Mouse (Mus musculus) embryonic stem cell, embryonic (primary cell): ENCODE data around the gene Sox10.

Experiments used
- CTCF ChIA-PET, 4 experiments: fragments of 300-600 bp in 2 of 4; fragments of 350-600 bp in 2 of 4; sonication (Branson Sonifier 250); formaldehyde crosslinking; loops; one replicate each; lab custom pipeline; 2022; ENCODE audit warnings: inconsistent platforms in 2 of 4; lab: Charles Lee
- POLR2A ChIA-PET, 4 experiments: fragments of 300-600 bp in 2 of 4; fragments of 350-600 bp in 2 of 4; sonication (Branson Sonifier 250); formaldehyde crosslinking; loops; one replicate each; lab custom pipeline; 2022; ENCODE audit warnings: antibody characterized with exemption in 4 of 4, inconsistent platforms in 1 of 4; lab: Charles Lee

Gene Sox10

GRCm38 (mm10) chr15:79119491-79119890 is 45.5 kb downstream of the Sox10 start:
- ChIA-PET POLR2A (interaction anchor here in 2 of 4 experiments (0.8 to 4.2 kb wide), 16 partner anchors 9 to 172 kb away, joined by 3 to 18 read pairs (median 4); partner anchors contain the start of genes 1700088E04Rik (in 1 of the 2), Micall1 (in 1 of the 2) and Triobp (in 1 of the 2)), CTCF (interaction anchor here in 3 of 4 experiments (0.6 to 4.6 kb wide), 6 partner anchors 8 to 123 kb away, joined by 3 to 33 read pairs (median 3); no protein-coding TSS in a partner anchor)

GRCm38 (mm10) chr15:79115276-79115675 is 49.8 kb downstream of the Sox10 start:
- POLR2A ChIA-PET, result interaction anchor here in 2 of 4 experiments (0.6 to 3.2 kb wide), 2 partner anchors 11 to 20 kb away, joined by 3 to 13 read pairs; no protein-coding TSS in a partner anchor
- CTCF ChIA-PET, result interaction anchor here in 2 of 4 experiments (1.2 to 2.4 kb wide), 3 partner anchors 12 to 13 kb away, joined by 3 to 7 read pairs (median 4); no protein-coding TSS in a partner anchor

- ChIA-PET POLR2A (interaction anchor here in 1 of 4 experiments (2.0 to 2.2 kb wide), 2 partner anchors 12 to 50 kb away, joined by 4 to 10 read pairs; no protein-coding TSS in a partner anchor), CTCF (no interaction called here)
Observed at GRCm38 (mm10) chr15:79111774-79112173, 53.3 kb downstream of the Sox10 start.

GRCm38 (mm10) chr15:79110528-79110927 is 54.5 kb downstream of the Sox10 start:
- CTCF ChIA-PET, result interaction anchor here in 1 of 4 experiments (1.1 to 1.8 kb wide), 4 partner anchors 16 to 38 kb away, joined by 3 to 8 read pairs (median 4); no protein-coding TSS in a partner anchor
- POLR2A ChIA-PET, result interaction anchor here in 2 of 4 experiments (1.0 to 3.2 kb wide), 13 partner anchors 9 to 51 kb away, joined by 3 to 18 read pairs (median 4); partner anchors contain the start of gene Eif3l (in 1 of the 2)

GRCm38 (mm10) chr15:79110031-79110430 is 55.0 kb downstream of the Sox10 start:
- ChIA-PET POLR2A (interaction anchor here in 2 of 4 experiments (0.9 to 3.2 kb wide), 15 partner anchors 9 to 51 kb away, joined by 3 to 18 read pairs (median 4); partner anchors contain the start of gene Eif3l (in 1 of the 2)), CTCF (interaction anchor here in 2 of 4 experiments (1.0 to 2.4 kb wide), 6 partner anchors 11 to 38 kb away, joined by 3 to 16 read pairs (median 4); no protein-coding TSS in a partner anchor)

- ChIA-PET CTCF (interaction anchor here in 2 of 4 experiments (1.0 to 2.4 kb wide), 6 partner anchors 12 to 39 kb away, joined by 3 to 16 read pairs (median 4); no protein-coding TSS in a partner anchor), POLR2A (interaction anchor here in 3 of 4 experiments (0.9 to 3.2 kb wide), 22 partner anchors 10 to 182 kb away, joined by 3 to 18 read pairs (median 4); partner anchors contain the start of genes 1700088E04Rik (in 1 of the 3), Ankrd54 (in 1 of the 3), Eif3l (in 1 of the 3) and Polr2f (in 1 of the 3))
Observed at GRCm38 (mm10) chr15:79109321-79109934, 55.6 kb downstream of the Sox10 start.

- ChIA-PET POLR2A (interaction anchor here (0.5 to 3.2 kb wide), 24 partner anchors 9 to 244 kb away, joined by 3 to 18 read pairs (median 4); partner anchors contain the start of genes 1700088E04Rik (in 1 of the 4), Ankrd54 (in 1 of the 4), Eif3l (in 1 of the 4) and H1f0 (in 1 of the 4)), CTCF (interaction anchor here in 2 of 4 experiments (0.8 to 2.4 kb wide), 5 partner anchors 9 to 40 kb away, joined by 3 to 16 read pairs (median 4); no protein-coding TSS in a partner anchor)
Observed at GRCm38 (mm10) chr15:79108421-79109320, 56.4 kb downstream of the Sox10 start, which contains the start of gene Micall1. Gene Micall1 (plus strand): TSS chr15:79108898.

GRCm38 (mm10) chr15:79107966-79108365 is 57.1 kb downstream of the Sox10 start:
- CTCF ChIA-PET, result interaction anchor here in 1 of 4 experiments (0.8 to 2.4 kb wide), 3 partner anchors 9 to 41 kb away, joined by 4 to 16 read pairs (median 5); no protein-coding TSS in a partner anchor
- POLR2A ChIA-PET, result interaction anchor here in 3 of 4 experiments (0.6 to 3.2 kb wide), 17 partner anchors 8 to 1424 kb away, joined by 3 to 18 read pairs (median 4); partner anchors contain the start of genes 1700088E04Rik (in 1 of the 3), Ankrd54 (in 1 of the 3), H1f0 (in 1 of the 3) and Polr2f (in 1 of the 3)

- ChIA-PET POLR2A (interaction anchor here in 3 of 4 experiments (0.5 to 2.1 kb wide), 5 partner anchors 11 to 157 kb away, joined by 3 to 4 read pairs (median 3); no protein-coding TSS in a partner anchor), CTCF (interaction anchor here in 1 of 4 experiments (0.5 to 0.6 kb wide), 2 partner anchors 42 to 185 kb away, joined by 3 to 7 read pairs; no protein-coding TSS in a partner anchor)
Observed at GRCm38 (mm10) chr15:79105804-79106203, 59.2 kb downstream of the Sox10 start.
